Mouse (Mus musculus) Muller cell, postnatal 12 days (primary cell): ENCODE results near the gene Usp50.

Source experiments
- DNase-seq: peaks from one replicate; pipeline ENCODE4 v3.0.0-alpha.2; 2015; ENCODE audit errors: inconsistent ontology term

The Usp50 gene

DNA sequence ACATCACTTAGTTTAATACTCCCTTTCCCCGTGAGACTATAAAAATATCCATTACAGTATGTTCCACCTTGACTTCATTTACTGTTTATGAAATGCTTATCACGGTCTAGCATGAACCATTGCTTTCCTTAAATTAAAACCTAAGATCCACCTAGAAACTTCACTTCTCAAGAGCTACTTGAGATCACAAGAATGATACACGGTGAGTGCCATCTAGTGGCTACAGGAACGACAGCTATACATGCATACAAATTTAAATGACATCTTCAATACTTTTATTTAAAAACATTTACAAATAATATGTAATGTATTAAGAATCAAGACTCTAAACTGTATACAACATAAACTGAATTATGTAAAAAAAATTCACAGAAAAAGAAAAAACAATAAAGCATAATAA, 119.8 kb downstream of the Usp50 start:
- no peak for DNase-seq
